Mouse (Mus musculus) macrophage (primary cell): ENCODE measurements around the gene Cdkl4. TPM values are rescaled to one million over a fixed set of nuclear protein-coding genes. Genes with fewer than 3 reads are reported as not detected.
A peak's percentile ranks its signal among the peaks of the same experiment; 100 is the strongest.
"Not testable (repeated sequence)": the region's sequence is repeated elsewhere in the genome, so short reads cannot be mapped to it uniquely, and the experiment has no call there.

ENCODE experiments used
- H3K27ac ChIP-seq: fragments of 350-480 bp; formaldehyde crosslinking; 2 replicates; pipeline ENCODE4 v1.9.0; 2021
- H3K36me3 ChIP-seq: fragments of 350-480 bp; formaldehyde crosslinking; 2 replicates; pipeline ENCODE4 v1.9.0; 2021; ENCODE audit errors: inconsistent target
- H3K4me3 ChIP-seq: fragments of 350-480 bp; formaldehyde crosslinking; 2 replicates; pipeline ENCODE4 v1.9.0; 2021; ENCODE audit errors: inconsistent target
- H3K79me2 ChIP-seq: fragments of 350-480 bp; formaldehyde crosslinking; 2 replicates; pipeline ENCODE4 v1.9.0; 2021; ENCODE audit errors: inconsistent target
- WGBS: methylation state at CpG from one replicate; pipeline ENCODE4 v1.1.7; 2026; ENCODE audit warnings: inconsistent platforms; ENCODE audit not compliant: missing documents; 5-methylcytosine and 5-hydroxymethylcytosine counted together
- polyA plus RNA-seq: library from polyadenylated mRNA; stranded (reverse); fragments of 250-400 nt; gene quantifications from 3 replicates; pipeline ENCODE4 v1.2.4, GENCODE M21; 2018; ENCODE audit warnings: inconsistent platforms

The Cdkl4 gene
- polyA plus RNA-seq, 1 experiment from 2014 or later, result 0.09 TPM

DNA sequence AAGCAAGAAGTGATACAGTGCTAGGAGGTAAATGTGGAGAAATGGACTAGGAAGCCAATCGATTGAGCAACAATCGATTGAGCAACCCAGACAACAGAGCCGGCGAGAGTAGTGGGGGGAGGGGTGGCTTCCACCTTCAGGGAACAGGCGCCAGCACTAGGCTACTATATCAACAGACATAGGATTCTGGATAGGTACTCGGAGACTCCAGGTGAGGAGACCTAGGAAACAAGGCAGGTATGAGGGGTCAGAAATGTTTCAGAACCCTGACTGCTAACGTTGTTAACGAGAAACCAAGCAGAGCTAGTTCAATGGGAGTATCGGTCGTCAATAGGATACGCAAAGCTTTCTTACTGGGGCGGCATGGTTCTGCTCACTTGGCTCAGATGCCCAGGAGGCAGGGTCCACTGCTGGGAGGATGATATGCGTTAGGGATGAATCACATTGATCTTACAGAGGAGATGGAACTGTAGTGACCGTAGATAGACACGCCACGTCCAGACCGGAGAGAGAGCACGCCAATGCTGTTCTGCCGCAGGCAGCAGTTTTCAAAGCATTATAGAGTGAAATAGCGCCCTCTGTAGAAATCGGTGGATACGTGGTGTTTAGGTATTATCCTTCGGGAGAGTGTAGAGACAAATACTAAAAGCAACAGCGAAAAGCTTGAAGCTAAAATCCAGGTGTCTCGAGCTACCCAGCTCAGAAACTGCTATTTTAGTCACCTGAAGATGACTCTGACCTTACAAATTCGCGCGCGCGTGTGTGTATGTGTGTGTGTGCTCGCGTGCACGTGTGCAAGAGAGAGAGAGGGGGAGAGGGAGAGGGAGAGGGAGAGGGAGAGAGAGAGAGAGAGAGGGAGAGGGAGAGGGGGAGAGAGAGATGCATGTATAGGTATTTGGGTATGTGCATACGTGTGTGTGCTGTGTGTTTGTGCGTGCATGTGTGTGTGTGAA is 24.0 kb downstream of the Cdkl4 start:
- Histone ChIP-seq H3K79me2 (no peaks in the 10 kb centered on the region), H3K36me3 (no peaks in the 10 kb centered on the region), H3K27ac (no peak overlapping the region), H3K4me3 (peak overlapping the region; percentile 59)
- WGBS, result 3% methylated on average over 29 of the region's 35 CpGs

DNA sequence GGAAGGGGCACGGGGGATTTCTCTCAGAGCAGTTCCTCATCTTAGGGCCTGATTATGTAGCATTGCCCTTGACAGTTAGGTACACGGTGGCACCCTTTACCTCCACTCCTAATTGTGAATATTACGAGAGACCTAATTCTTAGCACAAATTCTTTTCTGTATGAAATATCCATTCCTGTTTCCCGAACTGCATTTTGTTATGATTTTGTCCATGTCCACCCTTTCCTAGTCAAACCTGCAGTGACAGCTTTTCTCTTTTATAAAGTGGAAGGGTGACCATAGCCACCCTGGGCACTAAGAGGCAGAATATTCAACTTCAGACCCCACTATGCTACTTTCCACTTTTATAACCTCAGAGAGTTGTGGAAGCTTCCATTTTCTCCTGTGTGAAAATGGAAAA is 25.0 kb downstream of the Cdkl4 start:
- H3K36me3 ChIP-seq, result no peaks in the 10 kb centered on the region
- WGBS, result 44% methylated on average over 4 of the region's 4 CpGs
- no peaks in the 10 kb centered on the region for H3K79me2 ChIP-seq
- H3K27ac ChIP-seq, result no peak overlapping the region
- H3K4me3 ChIP-seq, result no peak overlapping the region

DNA sequence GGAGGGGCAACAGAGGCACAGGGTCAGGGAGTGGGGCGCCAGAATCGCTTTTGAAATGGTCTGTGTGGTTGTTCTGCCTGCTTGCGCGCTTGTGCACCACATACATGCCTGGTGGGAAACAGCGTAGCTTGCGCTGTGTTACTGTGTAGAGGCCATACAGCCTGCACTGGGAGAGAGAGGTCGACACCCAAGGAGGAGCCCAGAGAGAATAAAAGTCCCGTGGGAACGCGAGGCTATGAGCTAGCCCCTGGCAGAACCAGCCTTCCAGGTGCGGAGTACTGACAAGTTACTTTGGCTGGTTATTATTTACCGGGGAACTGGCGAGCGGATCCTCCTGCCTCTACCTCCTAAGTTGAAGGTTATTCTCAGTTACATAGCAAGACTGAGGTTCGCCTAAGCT is 26.6 kb downstream of the Cdkl4 start:
- WGBS, result 93% methylated on average over 15 of the region's 15 CpGs

DNA sequence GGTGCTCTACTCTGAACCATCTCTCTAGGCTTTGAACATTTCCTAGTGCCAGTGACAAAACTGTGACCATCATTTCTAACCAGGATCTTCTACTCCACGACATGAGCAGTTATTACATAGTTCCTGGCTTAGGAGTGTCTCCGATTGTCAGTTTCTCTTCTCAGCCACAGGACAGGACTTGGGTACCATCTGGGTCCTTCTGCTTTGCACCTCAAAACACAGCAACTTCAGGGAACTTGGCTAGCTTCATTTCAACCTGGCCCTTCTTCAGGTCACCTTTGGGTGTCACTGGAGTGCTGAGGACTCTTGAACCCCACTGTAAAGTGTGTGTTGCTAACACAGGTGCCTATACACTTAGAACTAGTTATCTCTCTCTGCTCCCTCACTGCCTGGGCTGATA is 30.8 kb downstream of the Cdkl4 start:
- 75% methylated on average over 2 of the region's 2 CpGs for WGBS
- H3K79me2 ChIP-seq, result no peaks in the 10 kb centered on the region
- no peaks in the 10 kb centered on the region for H3K36me3 ChIP-seq
- no peak overlapping the region for H3K27ac ChIP-seq
- no peak overlapping the region for H3K4me3 ChIP-seq

More for the DNA sequence above, 26.6 kb downstream of the Cdkl4 start:
- Histone ChIP-seq H3K27ac (no peak overlapping the region), H3K4me3 (no peak overlapping the region), H3K79me2 (no peaks in the 10 kb centered on the region), H3K36me3 (no peaks in the 10 kb centered on the region)

DNA sequence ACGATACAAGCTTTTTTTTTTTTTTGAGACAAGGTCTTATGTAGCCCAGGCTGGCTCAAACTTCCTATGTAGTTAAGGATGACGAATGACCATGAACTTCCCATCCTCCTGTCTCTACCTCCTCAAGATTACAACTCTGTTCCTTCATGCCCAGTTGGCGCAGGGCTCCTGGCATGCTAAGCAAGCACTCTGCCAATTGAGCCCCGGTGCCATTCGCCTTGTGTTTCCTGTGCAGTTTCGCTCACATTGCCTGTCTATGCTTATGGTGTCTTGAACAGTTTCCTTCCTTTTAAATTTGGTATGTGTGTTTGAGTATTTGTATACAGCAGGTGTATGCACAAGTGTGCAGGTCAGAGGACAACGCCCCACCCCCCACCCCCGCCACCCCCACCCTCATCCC is 31.4 kb downstream of the Cdkl4 start:
- H3K4me3 ChIP-seq, result no peak overlapping the region
- H3K79me2 ChIP-seq, result no peaks in the 10 kb centered on the region
- no peaks in the 10 kb centered on the region for H3K36me3 ChIP-seq
- 38% methylated on average over 7 of the region's 8 CpGs for WGBS
- H3K27ac ChIP-seq, result no peak overlapping the region

DNA sequence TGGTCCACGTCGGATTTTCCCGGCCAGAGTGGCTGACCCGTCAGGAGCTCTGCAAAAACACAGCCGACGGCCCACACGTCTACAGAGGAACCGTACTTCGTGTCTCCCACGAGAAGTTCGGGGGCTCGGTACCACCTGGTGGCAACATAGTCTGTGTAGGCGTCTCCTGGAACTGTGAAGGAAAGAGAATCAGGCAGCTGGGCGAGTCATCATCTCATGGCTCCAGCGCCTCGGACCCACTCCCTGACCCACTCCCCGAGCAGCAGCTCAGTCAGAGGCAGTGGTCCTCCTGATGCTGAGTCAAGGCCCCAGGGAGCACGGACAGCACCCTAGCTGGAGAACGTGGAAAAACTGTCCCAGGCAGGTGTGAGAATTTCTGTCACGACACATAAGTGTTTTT is 34.0 kb downstream of the Cdkl4 start:
- Histone ChIP-seq H3K36me3 (no peaks in the 10 kb centered on the region), H3K4me3 (no peak overlapping the region), H3K27ac (no peak overlapping the region), H3K79me2 (no peaks in the 10 kb centered on the region)
- WGBS, result 92% methylated on average over 20 of the region's 20 CpGs

DNA sequence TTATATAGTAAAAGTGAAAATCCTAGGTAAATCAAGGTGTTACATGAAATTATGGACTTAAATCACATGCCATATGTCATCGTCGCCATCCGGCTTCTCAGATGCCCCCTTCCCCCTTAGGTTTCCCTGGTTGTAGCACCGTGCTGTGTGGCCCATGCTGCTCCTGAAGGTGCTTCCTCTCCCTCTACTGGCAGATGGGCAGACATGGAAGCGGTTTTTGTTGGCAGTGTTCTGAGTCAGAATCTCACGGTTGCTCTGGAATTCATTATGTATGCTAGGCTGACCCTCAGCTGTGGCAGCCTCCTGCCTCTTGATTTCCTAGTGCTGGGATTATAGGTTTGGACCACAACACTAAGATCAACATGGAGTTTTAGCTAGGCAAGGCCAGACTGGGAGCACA is 40.5 kb downstream of the Cdkl4 start:
- no peak overlapping the region for H3K27ac ChIP-seq
- WGBS, result 73% methylated on average over 6 of the region's 6 CpGs
- no peaks in the 10 kb centered on the region for H3K36me3 ChIP-seq
- no peaks in the 10 kb centered on the region for H3K79me2 ChIP-seq
- H3K4me3 ChIP-seq, result no peak overlapping the region

DNA sequence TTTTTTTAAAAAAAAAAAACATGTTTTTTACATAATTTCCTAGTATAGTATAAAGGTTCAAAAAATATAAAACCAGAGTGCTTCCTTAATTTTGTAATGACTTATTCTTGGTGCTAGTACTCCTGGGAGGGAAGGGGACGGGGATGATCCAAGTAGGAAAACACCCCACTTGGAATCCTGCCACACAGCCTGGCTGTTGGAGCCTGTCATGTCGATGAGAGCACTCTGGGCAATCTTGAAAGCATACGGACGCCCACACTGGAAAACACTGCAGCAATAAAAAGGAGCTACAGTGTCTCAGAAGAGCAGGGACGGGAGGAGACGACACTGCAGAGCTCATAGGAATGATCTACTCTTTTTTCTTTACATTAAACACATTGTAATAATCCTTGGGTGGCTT is 42.0 kb downstream of the Cdkl4 start:
- 86% methylated on average over 6 of the region's 6 CpGs for WGBS
- H3K27ac ChIP-seq, result no peak overlapping the region
- no peaks in the 10 kb centered on the region for H3K79me2 ChIP-seq
- no peak overlapping the region for H3K4me3 ChIP-seq
- H3K36me3 ChIP-seq, result no peaks in the 10 kb centered on the region

DNA sequence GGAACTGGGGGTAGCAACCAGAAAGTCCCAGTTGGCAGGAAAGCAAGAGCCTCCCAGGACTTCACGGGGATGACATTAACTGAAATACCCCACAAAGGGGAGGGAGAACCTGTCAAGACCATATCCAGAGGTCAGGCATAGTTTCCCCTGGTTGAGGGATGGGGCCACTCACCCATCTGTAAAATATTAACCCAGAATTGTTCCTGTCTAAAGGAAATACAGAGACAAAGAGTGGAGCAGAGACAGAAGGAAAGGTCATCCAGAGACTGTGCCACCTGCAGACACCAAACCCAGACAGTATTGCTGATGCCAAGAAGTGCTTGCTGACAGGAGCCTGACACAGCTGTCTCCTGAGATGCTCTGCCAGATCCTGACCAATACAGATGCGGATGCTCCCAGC is 46.3 kb downstream of the Cdkl4 start:
- not testable (repeated sequence) for H3K36me3 ChIP-seq, H3K4me3 ChIP-seq, H3K79me2 ChIP-seq, H3K27ac ChIP-seq
- WGBS, result 89% methylated on average over 2 of the region's 2 CpGs

DNA sequence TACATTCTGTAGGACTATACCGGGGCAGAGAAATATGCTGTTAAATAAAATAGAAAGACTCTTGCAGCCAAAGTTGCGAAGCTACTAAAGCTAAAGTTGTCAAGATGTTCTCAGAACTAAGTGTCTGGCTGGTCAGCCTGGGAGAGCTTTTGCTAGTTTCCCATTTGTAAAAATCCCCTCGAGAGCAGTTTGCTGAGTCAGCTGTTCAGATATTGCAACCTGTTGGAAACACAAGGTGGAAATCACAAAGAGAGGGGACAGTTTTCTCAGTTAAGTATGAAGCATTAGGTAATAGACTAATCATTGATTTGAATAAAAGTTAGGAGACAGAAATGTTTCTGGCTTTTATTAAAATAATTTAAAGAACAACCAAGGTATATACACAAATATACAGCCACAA is 54.4 kb downstream of the Cdkl4 start:
- Histone ChIP-seq H3K4me3 (no peak overlapping the region), H3K36me3 (no peaks in the 10 kb centered on the region), H3K79me2 (no peaks in the 10 kb centered on the region), H3K27ac (no peak overlapping the region)
- WGBS, result 74% methylated on average over 3 of the region's 3 CpGs

DNA sequence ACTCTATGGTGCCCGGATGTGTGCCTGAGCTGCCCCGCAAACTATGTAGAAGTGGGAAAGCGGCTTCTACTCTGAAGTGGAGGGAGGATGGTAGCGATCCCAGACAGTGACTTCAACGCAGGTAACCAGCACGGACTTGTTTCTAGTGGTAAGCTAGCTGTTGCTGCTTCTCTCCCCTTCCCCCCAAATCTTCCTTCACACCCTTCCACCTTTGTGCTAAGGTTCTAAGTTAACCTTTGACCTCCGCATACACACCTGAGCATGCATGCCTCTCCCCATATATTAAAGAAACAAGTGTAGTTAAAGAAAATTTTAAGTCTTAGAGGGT is 55.4 kb downstream of the Cdkl4 start:
- Histone ChIP-seq H3K36me3 (no peaks in the 10 kb centered on the region), H3K4me3 (no peak overlapping the region), H3K79me2 (no peaks in the 10 kb centered on the region), H3K27ac (no peak overlapping the region)
- 90% methylated on average over 6 of the region's 7 CpGs for WGBS

DNA sequence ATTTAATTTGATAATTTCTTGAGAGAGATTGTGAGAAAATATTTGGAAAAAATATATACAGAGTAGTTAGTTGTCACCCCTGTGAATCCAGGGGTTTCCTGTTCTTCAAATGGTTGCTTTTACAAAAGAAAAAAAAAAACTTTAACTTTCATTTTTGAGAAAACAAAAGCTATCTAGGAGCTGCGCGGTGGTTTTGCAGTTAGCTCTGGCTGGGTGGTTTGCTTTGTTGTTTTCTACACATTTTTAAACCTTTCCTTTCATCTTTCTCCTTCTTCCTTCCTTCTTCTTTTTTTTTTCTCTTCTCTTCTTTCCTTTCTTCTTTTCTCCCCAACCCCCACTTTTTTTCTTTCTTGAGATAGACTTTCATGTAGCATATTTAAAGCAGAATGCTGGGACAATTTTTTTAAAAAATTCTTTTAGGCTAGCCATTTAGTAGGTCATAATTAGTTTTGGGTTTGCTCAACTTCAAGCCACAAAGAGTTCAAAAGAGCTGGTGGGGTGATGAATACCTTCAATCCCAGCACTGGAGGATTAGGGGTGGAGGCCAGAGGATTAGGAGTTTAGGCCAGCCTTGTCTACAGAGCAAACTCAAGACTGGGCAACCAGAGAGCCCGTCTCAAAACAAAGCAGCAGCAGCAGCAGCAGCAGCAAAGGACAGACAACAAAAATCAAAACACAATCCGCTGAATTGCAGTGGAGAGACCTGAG is 55.9 kb downstream of the Cdkl4 start:
- H3K27ac ChIP-seq, result no peak overlapping the region
- H3K79me2 ChIP-seq, result no peaks in the 10 kb centered on the region
- 53% methylated on average over 4 of the region's 4 CpGs for WGBS
- no peak overlapping the region for H3K4me3 ChIP-seq
- H3K36me3 ChIP-seq, result no peaks in the 10 kb centered on the region

DNA sequence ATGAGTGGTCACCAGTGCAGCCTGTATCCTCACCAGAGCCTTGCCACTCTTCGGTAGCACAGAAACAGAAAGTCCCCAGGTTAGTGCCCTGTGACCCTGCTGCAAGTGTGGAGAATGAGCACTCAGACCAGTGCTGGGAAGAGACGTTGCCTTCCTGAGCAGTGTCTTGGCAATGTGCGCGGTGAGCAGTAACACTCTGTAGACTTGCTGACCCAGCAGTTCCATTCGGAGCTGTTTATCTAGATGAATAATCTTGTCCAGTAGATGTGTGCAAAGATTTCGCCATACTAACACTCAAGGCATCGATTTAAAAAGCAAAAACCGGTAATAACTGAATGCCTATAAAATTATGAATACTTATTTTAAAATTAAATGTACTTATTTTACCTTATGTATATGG is 57.1 kb downstream of the Cdkl4 start:
- H3K4me3 ChIP-seq, result no peak overlapping the region
- no peaks in the 10 kb centered on the region for H3K79me2 ChIP-seq
- no peaks in the 10 kb centered on the region for H3K36me3 ChIP-seq
- no peak overlapping the region for H3K27ac ChIP-seq
- WGBS, result 90% methylated on average over 8 of the region's 8 CpGs

DNA sequence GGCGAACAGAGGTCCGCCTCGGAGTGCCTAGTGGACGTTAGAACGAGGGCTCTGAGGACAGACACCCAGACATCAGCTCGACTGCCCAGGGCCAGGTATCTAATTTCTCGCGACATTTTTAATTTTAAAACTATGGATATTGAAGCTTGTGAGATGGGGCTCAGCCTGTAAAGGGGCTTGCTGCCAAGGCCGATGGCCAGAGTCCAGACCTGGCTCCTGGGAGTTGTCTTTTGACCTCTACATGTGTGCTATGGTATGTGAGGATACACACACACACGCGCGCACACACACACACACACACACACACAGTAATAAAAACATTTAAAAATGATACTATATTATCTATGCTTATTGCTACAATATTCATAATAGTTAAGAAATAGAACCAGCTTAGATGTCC is 58.8 kb downstream of the Cdkl4 start:
- H3K36me3 ChIP-seq, result no peaks in the 10 kb centered on the region
- no peaks in the 10 kb centered on the region for H3K79me2 ChIP-seq
- no peak overlapping the region for H3K4me3 ChIP-seq
- WGBS, result 92% methylated on average over 9 of the region's 12 CpGs
- no peak overlapping the region for H3K27ac ChIP-seq

DNA sequence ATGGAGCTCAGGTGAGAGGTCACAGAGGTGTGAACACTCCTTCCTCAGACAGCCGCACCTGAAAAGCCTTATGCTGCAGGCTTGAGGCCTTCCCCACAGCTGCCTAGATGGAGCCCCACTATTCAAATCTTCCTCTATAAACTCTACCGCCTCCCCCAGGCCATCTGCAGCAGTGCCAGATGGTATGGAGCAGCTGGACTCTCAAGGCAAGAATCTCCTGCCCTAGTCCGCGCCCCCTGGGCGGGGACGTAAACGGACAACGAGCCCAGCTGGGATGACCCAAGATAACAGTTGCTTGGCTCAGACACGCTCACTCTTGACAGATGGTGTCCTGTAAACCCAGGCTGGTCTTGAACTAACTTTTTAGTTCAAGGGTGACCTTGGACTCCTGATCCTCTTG is 60.4 kb downstream of the Cdkl4 start:
- Histone ChIP-seq H3K36me3 (no peaks in the 10 kb centered on the region), H3K4me3 (no peak overlapping the region), H3K79me2 (no peaks in the 10 kb centered on the region), H3K27ac (no peak overlapping the region)
- WGBS, result 97% methylated on average over 9 of the region's 9 CpGs
